Mouse (Mus musculus) frontal cortex, postnatal 36 days (tissue): ENCODE measurements around the gene Mroh3.

ENCODE experiments used
- DNase-seq, 2 experiments: peaks; one replicate each; pipeline ENCODE4 v3.0.0; 2022; ENCODE audit warnings: low spot score in 2 of 2

Mroh3 gene

GRCm38 (mm10) chr1:136212803-136213202, at the start of gene Mroh3:
Gene Mroh3 (minus strand): TSS chr1:136212828.
- DNase-seq, result peak in 1 of 2 experiments; percentile 23

- DNase-seq, result no peak
Observed at GRCm38 (mm10) chr1:136260635-136261238, 48.1 kb upstream of the Mroh3 start, which contains the start of gene Gpr25. Gene Gpr25 (minus strand): TSS chr1:136260873.

DNA sequence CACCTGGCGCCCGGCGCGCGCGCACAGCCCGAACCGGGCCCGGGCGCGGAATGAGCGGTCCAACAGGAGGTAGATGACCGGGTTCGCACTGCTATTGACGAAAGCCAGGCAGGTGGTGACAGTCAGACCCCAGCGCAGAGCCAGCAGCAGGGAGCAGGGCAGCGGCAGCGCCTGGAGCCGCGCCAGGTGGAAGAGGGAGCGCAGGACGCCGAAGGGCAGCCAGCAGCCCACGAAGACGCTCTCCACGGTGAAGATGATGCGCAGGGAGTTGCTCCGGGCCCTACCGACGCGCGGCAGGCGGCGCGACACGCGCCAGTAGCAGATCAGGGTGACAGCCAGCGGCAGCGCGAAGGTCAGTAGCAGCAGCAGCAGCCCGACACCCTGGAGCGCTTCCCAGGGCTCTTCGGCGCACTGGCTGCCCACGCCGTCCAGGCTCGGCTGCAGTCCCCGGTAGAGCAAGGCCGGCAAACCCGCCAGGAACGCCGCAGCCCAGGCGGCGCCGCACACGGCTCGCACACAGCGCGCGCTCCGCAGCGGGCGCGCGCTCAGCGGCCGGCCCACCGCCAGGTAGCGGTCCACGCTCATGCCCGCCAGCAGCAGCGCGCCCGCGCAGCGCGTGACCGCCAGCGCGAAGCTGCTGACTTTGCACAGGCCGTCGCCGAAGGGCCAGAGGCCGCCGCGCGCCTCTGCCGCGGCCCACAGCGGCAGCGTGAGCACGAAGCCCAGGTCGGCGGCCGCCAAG, 47.4 kb upstream of the Mroh3 start:
- DNase-seq, result peak; percentile 60 to 76

GRCm38 (mm10) chr1:136259543-136259892, 46.9 kb upstream of the Mroh3 start:
- DNase-seq, result no peak

DNA sequence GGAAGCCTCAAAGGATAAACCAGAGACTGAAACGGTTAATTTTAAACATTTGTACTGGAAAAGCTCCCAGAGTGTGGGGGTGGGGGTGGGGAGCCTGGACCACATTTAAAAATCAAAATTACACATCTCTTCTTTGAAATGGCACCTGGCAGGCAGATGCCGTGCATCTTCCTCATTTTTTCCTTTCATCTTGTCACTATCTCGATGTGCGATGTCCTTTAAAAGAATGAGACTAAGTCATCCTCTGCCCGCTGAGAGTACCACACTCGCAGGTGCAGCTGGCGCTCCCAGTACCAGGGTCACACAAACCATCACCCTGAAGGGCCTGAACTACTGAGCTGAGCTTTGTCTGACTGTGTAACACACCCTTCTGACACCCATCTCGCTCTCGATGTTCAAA, 45.9 kb upstream of the Mroh3 start:
- no peak for DNase-seq

- DNase-seq, result no peak
Observed at GRCm38 (mm10) chr1:136255657-136256056, 43.0 kb upstream of the Mroh3 start.

GRCm38 (mm10) chr1:136255174-136255573, 42.5 kb upstream of the Mroh3 start:
- no peak for DNase-seq

- DNase-seq, result no peak
Observed at GRCm38 (mm10) chr1:136254503-136255065, 42.0 kb upstream of the Mroh3 start.

DNA sequence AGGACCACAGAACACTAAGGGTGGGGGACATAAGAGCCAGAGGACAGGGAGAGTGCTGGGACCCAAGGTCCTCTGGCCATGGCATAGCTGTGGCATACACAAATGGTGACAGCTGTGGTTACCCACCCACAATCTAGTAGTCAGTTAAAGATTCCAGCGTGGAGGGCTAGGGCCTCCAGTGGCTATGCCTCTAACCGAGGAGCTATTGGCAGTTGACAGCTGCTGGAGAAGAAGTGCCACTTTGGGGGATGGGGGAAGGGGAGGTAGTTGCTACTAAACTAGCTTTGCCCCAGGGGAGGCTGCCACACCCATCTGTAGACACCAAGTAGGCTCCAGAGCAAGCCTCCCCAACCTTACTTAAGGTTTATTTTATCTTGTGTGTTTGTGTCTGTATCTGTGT, 40.8 kb upstream of the Mroh3 start:
- DNase-seq, result no peak

DNA sequence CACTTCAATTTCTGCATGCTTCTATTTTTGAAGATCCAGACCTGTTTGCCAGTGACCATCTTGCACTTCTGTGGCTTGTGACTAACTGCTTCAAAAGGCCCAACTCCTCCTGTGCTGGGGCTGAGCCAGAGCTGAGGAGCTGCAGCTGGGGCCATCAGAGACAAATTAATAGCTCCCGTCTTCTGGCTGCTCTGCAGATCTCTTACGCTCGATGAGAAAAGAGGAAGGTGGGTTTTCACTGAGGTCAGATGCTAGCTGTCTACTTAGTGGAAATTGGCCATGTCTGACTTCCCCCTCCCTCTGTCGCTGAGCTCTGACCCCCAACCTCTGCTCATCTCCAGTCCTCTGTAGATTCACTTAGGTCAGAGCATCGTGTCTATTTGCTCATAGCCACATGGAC, 37.0 kb upstream of the Mroh3 start:
- DNase-seq, result no peak

GRCm38 (mm10) chr1:136247393-136247792, 34.8 kb upstream of the Mroh3 start:
- DNase-seq, result no peak

GRCm38 (mm10) chr1:136244469-136244868, 31.8 kb upstream of the Mroh3 start:
- no peak for DNase-seq

DNA sequence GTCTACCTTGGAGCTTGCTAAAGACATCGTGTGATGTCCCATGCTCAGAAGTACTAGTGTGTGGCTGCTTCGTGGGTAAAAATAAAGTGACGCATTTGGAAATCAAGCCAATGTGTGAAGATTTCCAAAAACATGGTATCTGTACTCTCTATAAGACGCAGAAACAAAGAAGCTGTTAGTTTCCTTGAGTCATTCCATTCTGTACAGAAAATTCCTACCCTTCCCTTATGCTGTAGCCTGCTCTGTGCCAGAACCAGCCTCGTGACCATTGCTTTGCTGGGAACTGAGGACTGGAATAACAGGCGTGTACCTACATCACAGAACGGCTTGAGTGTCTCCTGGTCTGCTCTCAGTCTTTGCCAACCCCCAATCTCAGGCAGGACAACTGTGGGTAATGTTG, 29.2 kb upstream of the Mroh3 start:
- DNase-seq, result no peak

DNA sequence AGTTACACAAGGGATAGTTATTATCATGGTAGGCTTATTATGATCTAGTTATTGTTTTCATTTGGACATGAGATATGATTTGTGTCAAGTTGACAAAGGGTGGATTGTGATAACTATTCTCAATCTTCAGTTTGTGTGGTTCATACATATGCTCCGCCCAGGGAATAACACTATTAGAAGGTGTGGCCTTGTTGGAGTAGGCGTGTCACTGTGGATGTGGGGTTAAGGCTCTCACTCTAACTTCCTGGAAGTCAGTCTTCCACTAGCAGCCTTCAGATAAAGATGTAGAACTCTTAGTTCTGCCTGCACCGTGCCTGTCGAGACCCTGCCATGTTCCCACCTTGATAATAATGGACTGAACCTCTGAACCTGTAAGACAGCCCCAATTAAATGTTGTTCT, 25.9 kb upstream of the Mroh3 start:
- no peak for DNase-seq

- no peak for DNase-seq
Observed at GRCm38 (mm10) chr1:136234595-136235092, 22.0 kb upstream of the Mroh3 start.

- peak; percentile 28 to 29 for DNase-seq
Observed at GRCm38 (mm10) chr1:136233892-136234594, 21.4 kb upstream of the Mroh3 start, which contains the start of gene Inava. Gene Inava (minus strand): TSS chr1:136234264.

- DNase-seq, result no peak
Observed at GRCm38 (mm10) chr1:136232986-136233790, 20.6 kb upstream of the Mroh3 start.

- no peak for DNase-seq
Observed at GRCm38 (mm10) chr1:136232285-136232926, 19.8 kb upstream of the Mroh3 start.

DNA sequence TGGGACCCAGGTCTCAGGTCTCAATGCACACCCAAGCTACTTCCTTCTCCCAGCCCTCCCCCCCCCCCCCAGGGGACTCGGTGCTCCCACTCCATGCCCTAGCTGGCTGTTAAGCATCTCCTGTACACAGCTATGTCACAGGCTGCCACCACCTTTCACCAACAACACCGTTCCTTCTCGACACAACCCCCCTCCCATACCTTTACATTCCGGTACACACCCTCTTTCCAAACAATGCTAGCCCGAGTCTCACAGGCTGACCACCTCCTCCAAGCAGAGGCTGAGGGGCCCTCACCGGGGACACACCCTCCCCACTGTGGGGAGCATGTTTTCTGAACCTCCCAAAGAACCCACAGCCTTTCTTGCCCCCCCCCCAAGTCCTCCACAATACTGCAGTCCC, 19.0 kb upstream of the Mroh3 start:
- no peak for DNase-seq

DNA sequence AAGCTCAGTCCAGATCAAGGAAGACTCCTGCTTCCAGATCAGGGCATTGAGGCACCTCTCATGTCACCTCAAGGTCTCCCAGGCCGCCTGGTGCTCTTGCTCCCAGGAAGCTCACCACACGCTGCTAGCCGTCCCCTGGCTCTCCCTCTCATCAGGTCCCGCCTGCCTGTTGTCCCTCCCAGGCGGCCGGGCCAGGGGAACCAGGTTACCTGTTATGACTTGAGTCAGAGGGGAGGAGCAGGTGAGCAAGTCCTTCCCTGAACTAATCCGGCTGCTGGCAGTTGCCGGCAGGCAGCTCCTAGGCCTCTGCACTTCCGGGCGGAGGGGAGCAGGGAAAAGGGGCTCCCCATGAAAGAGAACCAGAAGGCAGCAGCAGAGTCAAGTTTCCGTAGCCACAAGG, 17.6 kb upstream of the Mroh3 start:
- no peak for DNase-seq

GRCm38 (mm10) chr1:136229040-136229373, 16.4 kb upstream of the Mroh3 start:
- no peak for DNase-seq
